Mouse (Mus musculus) ES-Bruce4 (cell line): Measurements from ENCODE around the gene Fes.

ENCODE experiments used
- CTCF ChIP-seq: IDR thresholded peaks from one replicate; pipeline ENCODE4 v1.8.1; 2011; ENCODE audit warnings: low read depth, low read length
- POLR2A ChIP-seq: IDR thresholded peaks from one replicate; pipeline ENCODE4 v1.8.1; 2011; ENCODE audit warnings: low read length; ENCODE audit not compliant: insufficient read depth

DNA sequence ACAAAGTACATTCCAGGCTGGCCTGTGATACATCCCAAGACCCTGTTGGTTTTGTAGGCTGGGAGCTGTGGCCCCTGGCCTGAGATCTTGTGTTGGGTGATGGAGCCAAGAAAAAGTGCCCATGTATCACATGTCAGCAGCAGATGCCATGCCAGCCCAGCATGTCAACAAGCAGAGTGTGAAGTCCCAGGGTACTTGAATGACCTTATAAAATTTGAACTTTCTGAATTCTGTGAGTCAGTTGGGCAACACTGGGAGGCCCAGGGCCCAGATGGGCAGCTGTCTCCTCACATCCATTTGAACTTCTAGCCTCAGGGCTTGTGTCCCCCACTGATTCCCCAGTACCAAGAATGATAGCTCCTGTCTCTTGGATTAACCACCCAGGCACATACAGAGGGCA, 29.9 kb upstream of the Fes start:
- TF ChIP-seq POLR2A (no peak), CTCF (no peak)
